Mouse (Mus musculus) kidney, adult 18-20 months (tissue): ENCODE measurements at regions not wholly inside any gene's neighbourhood (a gene's known extent, or its start where the extent isn't known, plus 50 kb on each side); places are given as distances from the start of the nearest gene placed in this dataset.

Source experiments
- DNase-seq: peaks from one replicate; pipeline ENCODE4 v3.0.0; 2021

- peak; percentile 31 for DNase-seq
Measured at GRCm38 (mm10) chr14:105779349-105779748, 117.3 kb downstream of the Spry2 start.

GRCm38 (mm10) chr14:105773674-105774073, 122.9 kb downstream of the Spry2 start:
- no peak for DNase-seq

- no peak for DNase-seq
Measured at GRCm38 (mm10) chr14:105767100-105767499, 129.5 kb downstream of the Spry2 start.

GRCm38 (mm10) chr14:105752509-105753375, 143.9 kb downstream of the Spry2 start:
- no peak for DNase-seq

GRCm38 (mm10) chr14:105751762-105752161, 144.9 kb downstream of the Spry2 start:
- DNase-seq: no peak

- no peak for DNase-seq
Measured at GRCm38 (mm10) chr14:105744578-105744977, 152.0 kb downstream of the Spry2 start.

GRCm38 (mm10) chr14:105744125-105744524, 152.5 kb downstream of the Spry2 start:
- no peak for DNase-seq

GRCm38 (mm10) chr14:105740889-105741288, 155.7 kb downstream of the Spry2 start:
- DNase-seq: peak; percentile 57

GRCm38 (mm10) chr14:105738568-105738967, 158.1 kb downstream of the Spry2 start:
- DNase-seq: no peak

GRCm38 (mm10) chr14:105736352-105736751, 160.3 kb downstream of the Spry2 start:
- no peak for DNase-seq

- no peak for DNase-seq
Measured at GRCm38 (mm10) chr14:105734291-105734690, 162.3 kb downstream of the Spry2 start.

GRCm38 (mm10) chr14:105733013-105733728, 163.4 kb downstream of the Spry2 start:
- DNase-seq: peak; percentile 68

- DNase-seq: peak; percentile 81
Measured at GRCm38 (mm10) chr14:105732221-105733012, 164.2 kb downstream of the Spry2 start.

- peak; percentile 27 for DNase-seq
Measured at GRCm38 (mm10) chr14:105730786-105731185, 165.8 kb downstream of the Spry2 start.

- no peak for DNase-seq
Measured at GRCm38 (mm10) chr14:105728841-105729240, 167.8 kb downstream of the Spry2 start.

- DNase-seq: no peak
Measured at GRCm38 (mm10) chr14:105725741-105726140, 170.9 kb downstream of the Spry2 start.

GRCm38 (mm10) chr14:105722923-105723322, 173.7 kb downstream of the Spry2 start:
- no peak for DNase-seq

- DNase-seq: no peak
Measured at GRCm38 (mm10) chr14:105721576-105721975, 175.0 kb downstream of the Spry2 start.

GRCm38 (mm10) chr14:105720816-105721510, 175.7 kb downstream of the Spry2 start:
- DNase-seq: no peak

- DNase-seq: no peak
Measured at GRCm38 (mm10) chr14:105718676-105719441, 177.8 kb downstream of the Spry2 start.

- no peak for DNase-seq
Measured at GRCm38 (mm10) chr14:105717821-105718220, 178.8 kb downstream of the Spry2 start.

- no peak for DNase-seq
Measured at GRCm38 (mm10) chr14:105708691-105709090, 187.9 kb downstream of the Spry2 start.
